Mouse (Mus musculus) neural tube, embryonic 13.5 days (tissue): Measurements from ENCODE around the gene Ncam1. TPM values are rescaled to one million over a fixed set of nuclear protein-coding genes. Genes with fewer than 3 reads are reported as not detected.
A peak's percentile ranks its signal among the peaks of the same experiment; 100 is the strongest.

Experiments
- ATAC-seq: fragments of 200-750 bp; cut with Nextera tagmentation; 2 replicates; pipeline ENCODE4 v1.8.0; 2017; ENCODE audit warnings: low read depth, mild to moderate bottlenecking, moderate TSS enrichment, moderate library complexity
- H3K27ac ChIP-seq: fragments of 300-500 bp; sonication (generic); replicated peaks from 2 replicates; pipeline ENCODE4 v1.5.1; 2015; ENCODE audit warnings: moderate library complexity, mild to moderate bottlenecking, inconsistent platforms
- H3K27me3 ChIP-seq: fragments of 300-500 bp; sonication (generic); 2 replicates; pipeline ENCODE4 v1.6.1; 2015; ENCODE audit warnings: mild to moderate bottlenecking, inconsistent platforms
- H3K36me3 ChIP-seq: fragments of 300-500 bp; sonication (generic); 2 replicates; pipeline ENCODE4 v1.6.1; 2015; ENCODE audit warnings: mild to moderate bottlenecking, inconsistent platforms
- H3K4me1 ChIP-seq: fragments of 300-500 bp; sonication (generic); replicated peaks from 2 replicates; pipeline ENCODE4 v1.6.1; 2015; ENCODE audit warnings: inconsistent platforms
- H3K4me2 ChIP-seq: fragments of 300-500 bp; sonication (generic); 2 replicates; pipeline ENCODE4 v1.6.1; 2015; ENCODE audit warnings: inconsistent platforms, mild to moderate bottlenecking, moderate library complexity
- H3K4me3 ChIP-seq: fragments of 300-500 bp; sonication (generic); 2 replicates; pipeline ENCODE4 v1.5.1; 2015; ENCODE audit warnings: mild to moderate bottlenecking, inconsistent platforms
- H3K9ac ChIP-seq: fragments of 300-500 bp; sonication (generic); 2 replicates; pipeline ENCODE4 v1.6.1; 2015; ENCODE audit warnings: moderate library complexity, mild to moderate bottlenecking, inconsistent platforms
- H3K9me3 ChIP-seq: fragments of 300-500 bp; sonication (generic); 2 replicates; pipeline ENCODE4 v1.6.1; 2016; ENCODE audit warnings: inconsistent platforms
- WGBS: fragments of 180-500 bp; shearing (Covaris S2); methylation state at CpG from one replicate; pipeline ENCODE4 v1.1.7; 2015; 5-methylcytosine and 5-hydroxymethylcytosine counted together
- polyA plus RNA-seq: library from polyadenylated mRNA; unstranded; fragments of >200 nt; fragmentation: Nextera tagmentation; extraction: Ambion mirVana; gene quantifications from 2 replicates; pipeline ENCODE4 v1.2.1, GENCODE M21; 2015

The Ncam1 gene
- polyA plus RNA-seq, 1 experiment from 2014 or later = 450 TPM

DNA sequence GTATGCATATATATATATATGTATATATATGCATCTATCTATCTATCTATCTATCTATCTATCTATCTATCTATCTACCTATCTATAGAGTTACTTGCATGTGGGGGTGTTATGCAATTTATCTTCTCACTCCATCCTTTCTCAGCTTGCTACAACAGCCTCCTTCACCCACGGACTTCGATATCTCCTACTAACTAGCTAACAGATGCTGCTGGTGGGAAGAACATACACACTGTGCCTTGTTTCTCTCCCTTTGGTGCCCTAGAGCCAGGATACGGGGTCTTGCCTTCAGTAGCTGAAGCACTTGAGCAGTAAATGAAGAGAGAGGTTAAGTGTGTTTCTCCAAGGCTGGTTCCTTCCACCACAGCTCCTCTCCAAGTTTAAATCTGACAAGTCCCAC is 289.6 kb downstream of the Ncam1 start:
- Histone ChIP-seq H3K4me3 (no peak overlapping the region), H3K27ac (no peak overlapping the region), H3K36me3 (peaks cover 95% of the 10 kb centered on the region), H3K27me3 (no peaks in the 10 kb centered on the region), H3K9me3 (no peaks in the 10 kb centered on the region), H3K4me1 (no peaks in the 10 kb centered on the region), H3K9ac (no peak overlapping the region), H3K4me2 (no peak overlapping the region)
- WGBS = 96% methylated on average over 3 of the region's 3 CpGs
- no peak for ATAC-seq

DNA sequence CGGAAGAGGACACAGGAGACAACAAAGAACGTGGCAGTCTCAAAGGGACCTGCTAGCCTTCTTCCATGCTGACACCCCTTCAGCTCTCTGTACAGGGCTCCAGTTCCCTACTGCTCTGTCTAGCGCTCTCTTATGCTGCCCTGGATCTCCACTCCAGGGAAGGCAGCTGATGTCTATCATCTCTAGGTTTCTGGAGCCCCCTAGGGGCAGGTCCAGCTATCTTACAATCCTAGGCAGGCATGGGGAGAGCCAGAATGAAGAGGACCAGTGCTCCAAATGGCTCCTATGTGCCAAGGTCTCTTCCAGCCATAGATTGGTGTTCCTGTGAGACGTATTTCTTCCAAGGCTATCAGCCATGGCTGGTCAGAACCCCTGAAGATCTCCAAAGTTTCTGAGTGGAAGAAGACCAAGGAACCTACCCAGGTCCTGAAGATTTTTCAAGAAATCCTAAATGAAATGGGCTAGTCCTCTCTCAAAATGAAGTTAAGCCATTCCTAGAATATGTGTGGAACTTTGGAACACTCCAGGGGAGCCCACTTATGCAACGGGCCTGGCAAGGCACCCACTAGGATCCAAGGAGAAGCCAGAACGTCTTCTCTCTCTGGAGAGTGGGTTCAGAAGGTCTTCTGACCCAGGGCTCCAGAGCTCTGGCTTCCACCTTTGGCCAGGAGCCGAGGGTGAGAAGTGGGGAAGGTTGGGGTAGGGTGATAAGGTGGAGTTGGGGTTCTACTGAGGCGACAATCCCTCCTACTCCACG is 290.7 kb downstream of the Ncam1 start:
- no peak overlapping the region for H3K4me2 ChIP-seq
- H3K9me3 ChIP-seq = no peaks in the 10 kb centered on the region
- H3K4me1 ChIP-seq = no peaks in the 10 kb centered on the region
- peaks cover 96% of the 10 kb centered on the region for H3K36me3 ChIP-seq
- H3K4me3 ChIP-seq = no peak overlapping the region
- no peaks in the 10 kb centered on the region for H3K27me3 ChIP-seq
- ATAC-seq = no peak
- H3K27ac ChIP-seq = no peak overlapping the region
- WGBS = 88% methylated on average over 9 of the region's 9 CpGs
- no peak overlapping the region for H3K9ac ChIP-seq

DNA sequence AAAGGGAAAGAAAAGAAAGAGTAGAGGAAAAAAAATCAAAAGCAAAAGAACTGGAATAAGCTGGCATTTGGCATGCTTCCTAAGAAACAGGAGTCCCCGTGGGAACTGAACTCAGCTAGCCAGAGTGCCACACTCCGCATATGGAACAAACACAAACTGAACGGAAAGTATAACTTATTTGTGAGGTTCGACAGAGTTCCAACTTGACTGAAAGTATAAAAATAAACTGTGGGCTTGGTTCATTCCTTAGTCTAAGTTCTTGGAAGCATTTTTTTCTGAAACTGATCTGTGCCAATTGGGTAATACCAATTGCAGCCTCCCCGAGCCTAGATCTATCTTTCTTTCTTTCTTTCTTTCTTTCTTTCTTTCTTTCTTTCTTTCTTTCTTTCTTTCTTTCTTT is 294.1 kb downstream of the Ncam1 start:
- ATAC-seq = no peak
- WGBS = 78% methylated on average over 5 of the region's 5 CpGs
- Histone ChIP-seq H3K36me3 (peaks cover 71% of the 10 kb centered on the region), H3K4me1 (no peaks in the 10 kb centered on the region), H3K27me3 (no peaks in the 10 kb centered on the region), H3K9me3 (no peaks in the 10 kb centered on the region), H3K4me3 (no peak overlapping the region), H3K4me2 (no peak overlapping the region), H3K9ac (no peak overlapping the region), H3K27ac (no peak overlapping the region)

DNA sequence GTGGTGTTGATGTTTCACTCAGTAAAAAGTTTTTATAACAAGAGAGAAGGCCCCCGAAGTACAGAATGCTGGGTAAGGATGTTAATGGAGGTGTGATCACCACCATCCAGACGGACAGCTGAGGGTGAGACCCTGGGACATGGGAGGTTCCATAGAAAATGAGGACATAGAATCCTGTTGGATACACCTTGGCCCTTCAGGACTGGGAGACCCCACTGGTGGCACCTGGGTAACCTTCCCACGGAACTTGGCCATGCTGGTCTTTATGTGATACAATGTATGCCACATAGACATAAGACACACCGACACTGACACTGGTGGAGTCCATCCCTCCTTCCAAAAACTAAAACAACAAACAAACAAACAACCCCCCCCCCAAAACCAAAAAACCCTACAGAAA is 296.5 kb downstream of the Ncam1 start:
- peaks cover 49% of the 10 kb centered on the region for H3K36me3 ChIP-seq
- H3K27me3 ChIP-seq = no peaks in the 10 kb centered on the region
- H3K4me3 ChIP-seq = no peak overlapping the region
- WGBS = 85% methylated on average over 4 of the region's 4 CpGs
- no peak overlapping the region for H3K4me2 ChIP-seq
- H3K4me1 ChIP-seq = no peaks in the 10 kb centered on the region
- ATAC-seq = no peak
- no peak overlapping the region for H3K27ac ChIP-seq
- H3K9me3 ChIP-seq = no peaks in the 10 kb centered on the region
- no peak overlapping the region for H3K9ac ChIP-seq

DNA sequence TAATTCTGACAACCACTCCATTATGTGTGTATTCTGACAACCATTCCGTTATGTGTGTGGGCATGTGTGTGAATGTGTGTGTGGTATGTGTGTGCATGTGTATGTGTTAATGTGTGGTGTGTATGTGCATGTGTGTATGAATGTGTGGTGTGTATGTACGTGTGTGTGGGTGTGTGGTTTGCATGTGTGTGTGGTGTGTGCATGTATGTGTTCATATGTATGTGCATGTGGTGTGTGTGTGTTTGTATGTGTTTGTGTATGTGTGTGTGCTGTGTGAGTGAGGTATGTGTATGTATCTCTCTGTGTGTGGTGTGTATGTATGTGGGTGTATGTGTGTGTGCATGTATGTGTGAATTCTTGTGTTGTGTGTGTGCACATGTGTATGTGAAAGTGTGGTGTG is 298.8 kb downstream of the Ncam1 start:
- Histone ChIP-seq H3K4me3 (no peak overlapping the region), H3K36me3 (peaks cover 25% of the 10 kb centered on the region), H3K9me3 (no peaks in the 10 kb centered on the region), H3K27ac (no peak overlapping the region), H3K9ac (no peak overlapping the region), H3K27me3 (no peaks in the 10 kb centered on the region), H3K4me2 (no peak overlapping the region), H3K4me1 (no peaks in the 10 kb centered on the region)
- no peak for ATAC-seq
- 87% methylated on average over 2 of the region's 2 CpGs for WGBS

DNA sequence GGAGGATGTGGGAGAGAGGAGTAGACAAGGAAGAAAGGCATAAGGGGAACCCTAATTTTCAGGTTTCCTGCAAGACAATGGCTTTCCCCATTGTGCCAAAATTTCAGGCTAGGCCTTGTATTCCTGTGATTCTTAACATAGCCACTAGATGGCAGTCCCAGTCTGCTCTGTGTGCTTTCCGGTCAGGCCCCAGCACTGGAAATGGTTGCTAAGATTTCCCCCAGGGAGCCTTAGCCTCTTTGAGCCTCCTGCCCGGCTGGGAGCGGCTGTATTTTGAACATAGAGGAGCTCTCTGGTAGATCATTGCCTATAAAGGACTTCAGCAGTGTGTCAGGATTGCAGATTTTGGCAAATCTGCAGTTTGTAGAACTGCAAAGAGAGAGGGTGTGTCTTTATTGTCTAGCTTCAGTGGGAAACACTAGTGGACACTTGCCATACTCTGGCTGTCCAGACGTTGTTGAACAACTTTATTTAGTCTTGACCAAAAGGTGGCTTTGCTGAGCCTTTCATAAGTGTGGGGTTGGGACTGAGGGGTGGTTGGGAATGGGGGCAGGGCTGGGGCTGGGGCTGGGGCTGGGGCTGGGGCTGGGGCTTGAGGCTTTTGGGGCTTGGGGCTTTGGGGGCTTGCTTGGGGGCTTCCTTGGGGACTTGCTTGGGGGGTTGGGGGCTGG is 304.6 kb downstream of the Ncam1 start:
- no peaks in the 10 kb centered on the region for H3K9me3 ChIP-seq
- 0 out of 2 replicates have a peak overlapping the region, but pooled peaks have one; percentile 44 for H3K9ac ChIP-seq
- no peak overlapping the region for H3K4me3 ChIP-seq
- no peak overlapping the region for H3K27ac ChIP-seq
- peaks cover 8% of the 10 kb centered on the region; the same call in 1 of the 2 replicates for H3K27me3 ChIP-seq
- peaks cover 5% of the 10 kb centered on the region for H3K4me1 ChIP-seq
- H3K4me2 ChIP-seq = peak overlapping the region; percentile 30; the same call in 1 of the 2 replicates
- ATAC-seq = peak; percentile 79; the same call in 1 of the 2 replicates
- no peaks in the 10 kb centered on the region for H3K36me3 ChIP-seq
- 2% methylated on average over 4 of the region's 4 CpGs for WGBS

DNA sequence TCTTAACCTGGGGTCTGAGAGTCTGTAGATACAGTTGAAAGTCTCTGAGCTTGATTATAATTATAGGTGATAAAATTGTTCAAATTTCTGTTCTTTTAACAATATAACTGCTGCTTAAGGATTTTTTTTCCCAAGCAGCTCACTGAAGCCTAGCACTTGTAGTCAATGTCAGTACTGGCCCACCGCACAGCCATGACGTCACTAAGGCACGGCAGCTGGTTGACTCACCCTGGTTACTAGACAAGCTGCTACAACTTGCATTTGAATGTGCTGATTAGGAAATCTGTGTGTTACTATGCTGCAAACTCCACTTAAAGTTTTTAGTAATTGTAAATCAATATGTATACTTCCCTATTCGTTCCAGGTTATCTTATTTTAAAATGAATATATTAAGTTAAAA is 308.1 kb downstream of the Ncam1 start:
- no peak overlapping the region for H3K27ac ChIP-seq
- peaks cover 11% of the 10 kb centered on the region; the same call in 1 of the 2 replicates for H3K27me3 ChIP-seq
- no peak overlapping the region for H3K4me2 ChIP-seq
- no peaks in the 10 kb centered on the region for H3K9me3 ChIP-seq
- no peak overlapping the region for H3K4me3 ChIP-seq
- peaks cover 15% of the 10 kb centered on the region for H3K4me1 ChIP-seq
- ATAC-seq = no peak
- no peak overlapping the region for H3K9ac ChIP-seq
- WGBS = 82% methylated on average over 4 of the region's 4 CpGs
- H3K36me3 ChIP-seq = no peaks in the 10 kb centered on the region

DNA sequence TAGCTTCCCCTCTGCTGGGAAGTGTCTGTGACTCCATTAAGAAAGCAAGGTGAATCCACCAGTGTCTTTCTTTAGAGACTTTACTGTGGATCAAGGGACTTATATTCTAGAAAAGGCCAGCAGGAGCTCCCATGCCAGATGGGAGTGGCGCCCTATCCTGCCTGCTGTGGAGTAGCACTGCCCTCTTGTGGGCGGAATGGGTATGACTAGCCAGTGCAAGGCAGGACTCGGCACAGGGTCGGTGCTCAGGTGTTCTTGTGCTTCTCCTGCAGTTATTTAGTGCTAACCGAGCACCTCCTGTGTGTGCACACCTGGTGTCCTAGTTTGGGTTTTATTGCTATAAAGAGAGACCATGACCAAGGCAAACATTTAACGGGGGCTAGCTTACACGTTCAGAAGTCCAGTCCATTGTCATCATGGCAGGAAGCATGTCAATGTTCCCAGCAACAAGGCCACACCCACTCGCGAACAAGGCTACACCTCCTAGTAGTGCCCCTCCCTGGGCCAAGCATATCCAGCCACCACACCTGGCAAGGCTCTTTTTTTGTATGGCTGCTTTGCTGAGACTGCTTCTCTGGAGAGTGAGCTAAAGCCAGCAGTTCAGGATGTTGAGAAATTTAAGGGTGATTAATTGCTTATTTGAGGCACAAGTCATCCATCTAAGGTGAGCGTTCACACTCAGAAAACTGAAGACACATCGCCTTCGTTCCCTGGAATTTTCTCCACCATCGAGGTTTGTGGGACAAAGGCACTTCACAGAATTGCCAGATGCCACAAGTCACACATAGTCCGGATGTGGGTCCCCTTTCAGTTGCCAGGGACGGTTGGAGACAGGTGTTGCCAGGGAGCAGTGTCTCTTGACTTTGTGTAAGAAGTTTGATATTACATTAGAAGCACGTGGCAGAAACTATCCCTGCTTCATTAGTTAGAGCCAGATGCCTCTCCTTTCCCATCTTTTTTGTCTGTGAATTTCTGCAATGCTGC is 309.5 kb downstream of the Ncam1 start:
- Histone ChIP-seq H3K4me3 (no peak overlapping the region), H3K9me3 (no peaks in the 10 kb centered on the region), H3K36me3 (no peaks in the 10 kb centered on the region), H3K4me1 (peaks cover 26% of the 10 kb centered on the region), H3K27ac (no peak overlapping the region), H3K9ac (no peak overlapping the region), H3K27me3 (peaks cover 11% of the 10 kb centered on the region; the same call in 1 of the 2 replicates), H3K4me2 (peak overlapping the region; percentile 38)
- ATAC-seq = peak; percentile 54; the same call in 1 of the 2 replicates
- 35% methylated on average over 16 of the region's 16 CpGs for WGBS

DNA sequence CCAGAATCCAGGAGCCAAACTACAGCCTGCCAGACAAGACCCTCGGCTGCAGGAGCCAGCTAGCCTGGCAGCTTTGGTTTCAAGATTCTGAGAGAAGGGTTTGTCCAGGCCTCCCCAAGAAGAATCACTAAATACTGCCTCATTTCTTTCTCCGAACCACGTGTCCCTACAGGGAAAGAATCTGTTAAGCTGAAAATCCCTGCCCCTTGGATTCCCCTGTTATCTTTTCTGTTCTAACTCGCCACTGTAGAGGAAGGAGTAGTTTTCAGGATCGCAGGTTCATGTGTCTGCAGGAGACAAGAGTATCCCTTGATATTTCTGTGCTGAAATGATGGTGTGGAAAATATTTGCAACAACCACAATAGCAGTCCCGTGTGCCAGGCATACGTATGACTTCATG is 310.5 kb downstream of the Ncam1 start:
- no peak overlapping the region for H3K9ac ChIP-seq
- peaks cover 33% of the 10 kb centered on the region for H3K4me1 ChIP-seq
- H3K27me3 ChIP-seq = peaks cover 11% of the 10 kb centered on the region; the same call in 1 of the 2 replicates
- H3K27ac ChIP-seq = no peak overlapping the region
- H3K4me2 ChIP-seq = no peak overlapping the region
- no peaks in the 10 kb centered on the region for H3K9me3 ChIP-seq
- WGBS = 80% methylated on average over 7 of the region's 7 CpGs
- ATAC-seq = no peak
- no peaks in the 10 kb centered on the region for H3K36me3 ChIP-seq
- H3K4me3 ChIP-seq = no peak overlapping the region

DNA sequence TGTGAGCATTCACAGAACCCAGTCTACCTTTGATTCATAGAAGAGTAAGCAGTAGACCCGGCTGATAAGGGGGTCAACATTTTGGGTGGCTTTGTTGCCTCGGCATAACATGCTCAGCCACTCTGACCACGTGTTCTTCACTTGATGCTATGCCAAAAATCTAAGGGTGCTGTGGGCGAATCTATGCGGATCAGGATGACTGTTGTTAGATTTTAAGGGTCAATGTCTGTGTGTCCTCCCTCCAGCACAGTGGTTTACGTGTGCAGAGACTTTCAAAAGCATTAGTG is 311.1 kb downstream of the Ncam1 start:
- ATAC-seq = no peak
- Histone ChIP-seq H3K9me3 (no peaks in the 10 kb centered on the region), H3K4me1 (peaks cover 35% of the 10 kb centered on the region), H3K27me3 (peaks cover 10% of the 10 kb centered on the region; the same call in 1 of the 2 replicates), H3K27ac (no peak overlapping the region), H3K36me3 (no peaks in the 10 kb centered on the region), H3K9ac (no peak overlapping the region), H3K4me3 (no peak overlapping the region), H3K4me2 (no peak overlapping the region)
- 88% methylated on average over 6 of the region's 6 CpGs for WGBS

DNA sequence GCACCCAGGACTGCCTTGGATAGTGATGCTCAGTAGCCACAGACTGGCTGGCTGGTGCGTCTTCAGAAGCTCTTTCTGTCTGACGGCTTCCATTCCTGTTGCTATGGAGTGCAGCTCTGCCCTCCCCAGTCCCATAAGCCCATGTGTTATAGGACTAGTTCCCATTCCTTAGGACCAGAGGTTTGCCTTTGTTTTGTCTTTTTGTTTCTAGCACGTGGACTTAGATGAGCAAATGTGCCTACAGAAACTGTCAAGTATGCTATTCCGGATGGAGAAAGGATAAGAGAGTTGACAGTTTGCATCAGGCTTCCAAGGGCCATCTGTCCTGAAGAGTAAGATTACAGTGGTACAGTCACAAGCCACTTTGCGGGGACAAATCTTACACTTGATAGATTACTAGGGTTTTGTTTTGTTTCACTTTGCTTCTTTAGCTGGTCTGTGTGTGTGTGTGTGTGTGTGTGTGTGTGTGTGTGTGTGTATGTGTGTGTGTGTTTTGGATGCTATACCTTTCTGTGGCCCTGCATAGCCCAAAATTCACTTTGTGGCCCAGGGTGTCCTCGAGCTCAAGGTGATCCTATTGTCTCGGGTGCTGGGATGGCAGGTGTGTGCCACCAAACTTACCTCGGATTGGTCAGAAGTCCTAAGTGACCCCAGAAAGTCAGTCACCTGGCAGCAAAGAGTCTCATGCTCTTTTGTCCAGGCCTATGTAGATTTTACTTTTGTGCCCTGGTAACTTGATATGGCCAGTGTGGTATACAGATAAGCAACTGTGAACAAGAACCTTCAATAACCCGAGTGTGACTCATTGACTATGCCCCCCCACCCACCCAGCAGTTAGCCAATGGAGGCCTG is 311.7 kb downstream of the Ncam1 start:
- Histone ChIP-seq H3K27ac (no peak overlapping the region), H3K4me1 (peaks cover 35% of the 10 kb centered on the region), H3K9me3 (no peaks in the 10 kb centered on the region), H3K4me2 (peak overlapping the region; percentile 73; the same call in 1 of the 2 replicates), H3K9ac (no peak overlapping the region), H3K36me3 (no peaks in the 10 kb centered on the region), H3K4me3 (no peak overlapping the region), H3K27me3 (peaks cover 4% of the 10 kb centered on the region; the same call in 1 of the 2 replicates)
- 76% methylated on average over 9 of the region's 9 CpGs for WGBS
- no peak for ATAC-seq
